Mouse (Mus musculus): Measurements from ENCODE around the gene Akap14.
"Not testable (repeated sequence)": the region's sequence is repeated elsewhere in the genome, so short reads cannot be mapped to it uniquely, and the experiment has no call there.

The Akap14 gene

GRCm38 (mm10) chrX:37168742-37169141 is at the start of gene Akap14:
TSS of gene Akap14 (minus strand) at chrX:37168842.
- no peak for DNase-seq

- no peak for DNase-seq
Measured at GRCm38 (mm10) chrX:37210941-37211340, 42.3 kb upstream of the Akap14 start, which contains the start of gene Gm9. TSS of gene Gm9 (minus strand) at chrX:37211041.

GRCm38 (mm10) chrX:37198676-37199075 is 30.0 kb upstream of the Akap14 start:
- DNase-seq = no peak

GRCm38 (mm10) chrX:37191744-37192379 is 23.2 kb upstream of the Akap14 start:
- no peak for DNase-seq

DNA sequence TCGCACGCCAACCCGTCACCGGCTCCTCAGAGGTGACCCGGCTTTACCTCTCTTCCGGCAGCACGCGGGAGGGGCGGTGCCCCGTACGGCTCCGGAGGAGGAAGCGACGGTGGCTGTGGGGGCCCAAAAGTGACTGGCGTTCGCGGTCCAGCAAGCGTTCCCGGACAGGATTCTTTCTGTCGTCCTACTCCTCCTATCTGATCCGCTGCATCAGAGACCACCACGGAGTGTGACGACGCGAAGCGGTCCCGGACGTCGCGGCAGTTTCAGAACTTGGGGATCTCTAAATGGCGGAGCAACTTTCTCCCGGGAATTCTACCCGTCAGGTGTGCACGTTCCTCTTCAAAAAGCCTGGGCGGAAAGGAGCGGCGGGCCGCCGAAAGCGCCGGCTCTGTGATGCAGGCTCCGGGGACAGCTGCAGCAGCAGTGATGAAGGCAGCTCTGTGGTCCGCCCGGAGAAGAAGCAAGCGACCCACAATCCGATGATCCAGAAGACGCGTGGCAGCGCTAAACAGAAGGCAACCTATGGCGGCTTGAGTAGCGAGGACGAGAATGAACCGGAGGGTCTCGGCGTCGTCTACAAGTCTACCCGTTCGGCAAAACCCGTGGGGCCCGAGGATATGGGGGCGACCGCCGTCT is 22.6 kb upstream of the Akap14 start, which contains the start of the genes Ndufa1 and Rnf113a1:
Gene Ndufa1, minus strand, starts transcription at position 59 of the 639 bp plus-strand sequence.
Gene Rnf113a1, plus strand, starts transcription at position 141 of the 639 bp plus-strand sequence.
- DNase-seq = peak; percentile 76

- DNase-seq = no peak
Measured at GRCm38 (mm10) chrX:37190755-37191104, 22.1 kb upstream of the Akap14 start.

DNA sequence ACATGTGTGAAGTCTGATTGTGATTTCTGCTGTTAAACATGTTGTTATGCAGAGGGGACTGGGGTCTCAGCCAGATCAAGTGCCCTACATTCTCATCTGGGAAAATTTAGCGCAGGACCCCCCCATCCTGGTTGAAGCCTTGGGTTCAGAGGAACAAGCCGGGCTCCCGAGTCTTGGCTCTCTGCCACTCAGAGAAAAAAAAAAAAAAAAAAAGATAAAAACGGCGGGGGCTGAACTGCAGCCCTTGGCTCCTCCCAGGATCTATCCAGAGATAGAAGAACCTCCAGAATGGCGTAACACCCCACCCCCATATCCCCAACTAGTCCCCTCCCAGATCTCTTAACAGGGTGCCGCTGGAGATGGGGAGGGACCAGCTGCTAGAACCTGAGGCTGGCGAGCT is 15.8 kb upstream of the Akap14 start:
- not testable (repeated sequence) for DNase-seq

- no peak for DNase-seq
Measured at GRCm38 (mm10) chrX:37167085-37167484, 1.6 kb downstream of the Akap14 start.

DNA sequence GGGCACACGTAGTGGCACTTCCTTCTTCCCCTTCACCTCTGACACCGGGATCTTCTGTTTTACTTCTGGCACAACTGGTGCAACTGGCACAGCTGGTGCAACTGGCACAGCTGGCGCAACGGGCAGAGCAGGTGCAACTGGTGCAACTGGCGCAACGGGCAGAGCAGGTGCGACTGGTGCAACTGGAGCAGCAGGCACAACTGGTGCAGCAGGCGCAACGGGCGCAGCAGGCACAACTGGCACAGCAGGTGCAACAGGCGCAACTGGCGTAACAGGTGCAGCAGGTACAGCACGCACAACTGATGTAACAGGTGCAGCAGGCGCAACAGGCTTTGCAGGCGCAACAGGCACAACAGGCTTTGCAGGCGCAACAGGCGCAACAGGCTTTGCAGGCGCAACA is 5.5 kb downstream of the Akap14 start:
- DNase-seq = no peak

DNA sequence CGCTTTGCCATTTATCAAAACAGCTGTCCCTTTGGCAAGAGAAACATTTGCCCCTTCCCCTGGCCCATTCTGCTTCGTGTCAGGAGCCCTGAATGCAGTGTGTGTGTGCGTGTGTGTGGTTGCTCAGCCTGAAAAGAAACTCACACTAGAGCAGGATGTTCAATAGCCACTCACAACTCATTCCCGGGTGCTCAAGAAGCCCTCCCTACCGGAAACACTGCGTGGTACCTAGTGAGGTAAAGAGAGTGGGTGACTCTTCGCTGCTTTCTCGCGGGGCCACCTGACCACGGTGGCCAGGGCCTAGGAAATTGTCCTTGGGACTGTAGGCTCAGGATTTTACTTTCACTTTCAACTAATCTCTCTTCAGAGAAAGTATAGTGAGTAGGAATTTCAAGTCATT is 7.5 kb downstream of the Akap14 start:
- DNase-seq = no peak

DNA sequence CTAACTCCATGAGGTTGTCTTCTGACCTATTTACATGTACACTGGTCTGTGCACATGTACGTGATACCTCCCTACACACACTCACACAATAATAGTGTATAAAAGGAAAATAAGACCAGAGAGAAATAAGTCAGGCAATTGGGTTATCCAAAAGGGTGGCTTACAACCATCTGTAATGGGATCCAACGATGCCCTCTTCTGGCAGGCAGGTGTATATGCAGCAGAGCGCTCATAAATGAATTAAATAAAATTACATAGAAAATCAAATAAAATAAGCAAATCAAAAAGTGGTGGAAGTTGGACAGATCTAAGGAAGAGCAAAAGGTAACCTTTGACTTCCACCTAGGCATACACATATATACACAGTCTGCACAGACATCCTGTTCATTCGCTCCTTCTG is 10.8 kb downstream of the Akap14 start:
- DNase-seq = no peak

GRCm38 (mm10) chrX:37144954-37145353 is 23.7 kb downstream of the Akap14 start:
- no peak for DNase-seq

- not testable (repeated sequence) for DNase-seq
Measured at GRCm38 (mm10) chrX:37144498-37144897, 24.1 kb downstream of the Akap14 start.

GRCm38 (mm10) chrX:37141732-37142131 is 26.9 kb downstream of the Akap14 start:
- DNase-seq = no peak

- peak; percentile 66 for DNase-seq
Measured at GRCm38 (mm10) chrX:37126671-37127358, 41.8 kb downstream of the Akap14 start, which contains the start of gene Nkap. TSS of gene Nkap (plus strand) at chrX:37126795.

GRCm38 (mm10) chrX:37125511-37125910 is 43.1 kb downstream of the Akap14 start:
- DNase-seq = no peak

DNA sequence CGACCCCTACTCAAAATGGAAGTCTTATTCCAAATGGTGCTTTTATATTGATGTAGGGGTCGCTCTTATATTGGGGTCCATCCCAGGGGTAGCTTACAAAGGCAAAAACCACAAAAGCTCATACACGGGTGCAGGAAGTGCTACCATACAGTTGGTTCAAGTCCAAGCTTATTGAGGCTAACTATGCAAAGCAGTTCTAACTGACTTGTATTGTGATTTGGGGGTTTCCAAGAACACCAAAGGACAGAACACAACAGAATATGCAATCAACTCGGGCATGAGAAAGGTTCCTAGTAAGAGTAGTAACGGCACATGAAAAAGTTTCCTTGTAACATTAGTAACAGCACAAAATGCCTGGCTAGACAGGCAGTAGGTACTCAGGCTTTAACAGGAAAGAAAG is 48.4 kb downstream of the Akap14 start:
- no peak for DNase-seq

DNA sequence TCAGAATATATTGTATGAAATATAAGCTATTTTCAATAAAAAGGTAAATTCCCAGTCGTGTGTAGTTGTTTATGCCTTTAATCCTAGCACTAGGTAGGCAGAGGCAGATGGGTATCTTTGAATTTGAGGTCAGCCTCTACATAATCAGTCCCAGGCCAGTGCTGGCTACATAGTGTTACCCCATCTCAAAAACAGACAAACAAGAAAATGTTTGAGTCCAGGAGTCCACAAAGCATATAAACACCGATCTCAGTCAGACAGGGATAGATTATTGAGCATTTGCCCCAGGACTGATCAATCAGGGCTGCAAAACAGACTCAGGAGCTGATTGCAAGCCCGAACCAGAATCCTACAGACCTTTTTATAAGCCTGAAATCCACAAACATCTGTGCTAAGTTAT is 49.1 kb downstream of the Akap14 start:
- no peak for DNase-seq

DNA sequence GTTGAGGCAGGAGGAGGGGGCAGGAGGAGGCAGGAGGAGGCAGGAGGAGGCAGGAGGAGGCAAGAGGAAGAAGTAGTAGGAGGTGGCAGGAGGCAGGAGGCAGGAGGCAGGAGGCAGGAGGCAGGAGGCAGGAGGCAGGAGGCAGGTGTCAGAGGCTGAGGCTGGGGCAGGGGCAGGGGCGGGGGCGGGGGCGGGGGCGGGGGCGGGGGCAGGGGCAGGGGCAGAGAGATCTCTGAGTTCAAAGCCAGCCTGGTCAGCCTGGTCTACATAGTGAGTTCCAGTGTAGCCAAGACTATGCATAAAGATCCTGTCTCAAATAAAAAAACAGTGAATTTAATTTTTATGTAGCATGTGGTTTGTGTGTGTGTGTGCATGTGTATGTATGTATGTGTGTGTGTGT is 51.6 kb downstream of the Akap14 start:
- DNase-seq = no peak

GRCm38 (mm10) chrX:37110881-37111193 is 57.8 kb downstream of the Akap14 start:
- DNase-seq = no peak

GRCm38 (mm10) chrX:37110193-37110880 is 58.3 kb downstream of the Akap14 start, which contains the start of gene Upf3b:
TSS of gene Upf3b (minus strand) at chrX:37110322.
- DNase-seq = peak; percentile 86

- no peak for DNase-seq
Measured at GRCm38 (mm10) chrX:37109526-37110192, 59.0 kb downstream of the Akap14 start.

DNA sequence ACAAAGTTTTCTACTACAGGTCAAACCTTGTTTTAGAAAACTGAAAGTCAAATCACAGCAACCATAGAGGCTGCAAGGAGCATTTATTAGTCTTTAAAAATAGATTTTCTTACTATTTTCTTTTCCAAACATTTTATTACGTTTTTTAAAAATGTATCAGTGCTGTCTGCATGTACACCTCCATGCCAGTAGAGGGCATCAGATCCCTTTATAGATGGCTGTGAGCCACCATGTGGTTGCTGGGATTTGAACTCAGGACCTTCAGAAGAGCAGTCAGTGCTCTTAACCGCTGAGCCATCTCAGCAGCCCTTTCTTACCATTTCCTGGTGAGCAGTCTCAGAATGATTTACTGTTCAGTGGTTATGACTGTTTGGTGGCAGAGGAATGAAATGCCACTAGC is 64.8 kb downstream of the Akap14 start:
- no peak for DNase-seq
